Mouse (Mus musculus) NIH3T3 (cell line): Measurements from ENCODE around the gene Diras1.

Source experiments
- DNase-seq: peaks from one replicate; pipeline ENCODE4 v3.0.0-alpha.2; 2012; ENCODE audit warnings: low read depth

Diras1 gene

DNA sequence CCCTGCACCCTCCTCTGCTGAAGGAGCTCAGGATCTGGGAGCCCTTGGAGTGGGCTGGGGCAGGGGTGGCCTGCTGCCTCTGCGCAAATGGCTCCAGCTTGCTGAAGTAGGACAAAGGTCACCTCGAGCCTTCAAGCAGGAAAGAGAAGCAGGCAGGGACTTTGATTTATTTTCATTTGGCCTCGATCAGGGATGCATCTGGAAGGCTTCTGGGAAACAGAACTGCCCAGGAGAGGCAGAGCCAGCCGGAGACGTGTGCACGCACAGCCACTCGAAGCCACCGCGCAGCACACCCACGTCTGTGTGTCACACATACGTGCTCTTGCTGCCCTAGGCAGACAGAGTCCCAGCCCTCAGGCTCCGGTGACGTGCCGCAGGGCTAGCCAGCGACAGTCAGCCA lies 53.9 kb downstream of the Diras1 start:
- no peak for DNase-seq

DNA sequence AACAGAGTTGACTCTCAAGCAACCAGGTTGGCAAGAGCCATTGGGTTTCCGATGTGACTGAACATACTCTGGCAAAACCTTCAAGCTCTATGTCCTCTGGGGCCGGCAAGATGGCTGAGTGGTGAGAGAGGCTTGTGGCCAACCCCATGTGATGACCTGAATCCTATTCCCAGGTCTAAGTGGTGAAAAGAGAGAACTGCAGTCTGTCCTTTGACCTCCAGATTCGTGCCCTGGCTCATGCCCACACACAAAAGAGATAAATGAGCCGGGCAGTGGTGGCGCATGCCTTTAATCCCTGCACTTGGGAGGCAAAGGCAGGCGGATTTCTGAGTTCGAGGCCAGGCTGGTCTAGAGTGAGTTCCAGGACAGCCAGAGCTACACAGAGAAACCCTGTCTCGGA lies 55.3 kb downstream of the Diras1 start:
- no peak for DNase-seq
